ENCODE assay signal across 22 mouse cellular contexts in the genomic region with DNA sequence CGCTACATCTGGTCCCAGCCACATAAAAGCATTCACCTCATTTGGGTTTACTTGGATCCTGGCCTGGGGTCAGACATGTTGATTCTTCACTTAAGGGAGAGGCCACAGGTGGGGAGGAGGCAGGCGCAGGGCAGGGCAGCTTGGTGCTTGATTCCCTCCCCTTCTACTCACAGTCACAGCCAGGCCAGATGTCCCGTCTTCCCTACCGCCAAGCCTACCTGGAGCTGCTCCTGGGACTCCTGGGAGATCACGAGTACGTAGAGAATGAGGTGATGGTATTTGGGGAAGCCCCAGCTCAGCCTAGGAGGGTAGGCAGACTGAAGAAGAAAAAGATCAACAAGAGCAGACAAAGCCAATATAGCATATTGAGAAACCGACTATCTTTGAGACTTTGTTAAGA. TPM values are rescaled to one million over a fixed set of nuclear protein-coding genes. Genes with fewer than 3 reads are reported as not detected.
"Had no signal": no experiment of that assay in that cellular context is flagged by ENCODE, and none has a peak within 500 bp of the region (broad histone marks: within the 10 kb centered on the region; RNA-seq: fewer than 3 reads in every experiment).

No protein-coding gene starts in this region.

- H3K9ac ChIP-seq: heart, embryonic 15.5 days; intestine, embryonic 15.5 days; limb, embryonic 12.5 days had no signal

- H3K4me3 ChIP-seq: heart, adult 2 months had no signal

- H3K27me3 ChIP-seq: heart, embryonic 15.5 days; intestine, embryonic 15.5 days had no signal

- ATAC-seq: inflammation-experienced regulatory T-cells, adult 6 months; intestine, embryonic 15.5 days had no signal

- DNase-seq: gastrocnemius, adult 2 months; gastrocnemius, postnatal 10 days; gastrocnemius, postnatal 25 days; heart, adult 2 months; heart, postnatal 4 days; kidney, adult 18-20 months; kidney, adult 8-10 months; kidney, postnatal 10 days; kidney, postnatal 25 days; liver had no signal

- H3K27ac ChIP-seq: gastrocnemius, adult 2 months; heart, adult 2 months; heart, embryonic 13.5 days; heart, embryonic 15.5 days; hindbrain, embryonic 10.5 days; hindbrain, embryonic 12.5 days; hindbrain, embryonic 14.5 days; intestine, embryonic 15.5 days; layer of hippocampus, adult 2 months; left cerebral cortex, adult 2 months; limb, embryonic 12.5 days had no signal

- H3K9me3 ChIP-seq: heart, embryonic 13.5 days; heart, embryonic 15.5 days; hindbrain, embryonic 10.5 days; hindbrain, embryonic 12.5 days; intestine, embryonic 15.5 days; limb, embryonic 10.5 days; limb, embryonic 12.5 days had no signal

RNA-seq across cellular contexts. Expression of a gene that starts 37.1 kb away (rescaled TPM):
- total RNA-seq: granulocyte monocyte progenitor cell, adult 5-6 weeks had no signal
